10 mouse cellular contexts compared by ENCODE assay signal in genomic region chr19:47946821-47947465, GRCm38 (mm10). TPM values are rescaled to one million over a fixed set of nuclear protein-coding genes. Genes with fewer than 3 reads are reported as not detected.
A peak's percentile ranks its signal among the peaks of the same experiment; 100 is the strongest.
DNase-seq lines count a peak whose midpoint lies in the region; ATAC-seq and TF ChIP-seq lines count a peak whose summit lies in the region.
"Had no signal": no experiment of that assay in that cellular context is flagged by ENCODE, and none has a peak within 500 bp of the region (broad histone marks: within the 10 kb centered on the region; RNA-seq: fewer than 3 reads in every experiment).

No protein-coding gene starts in this region.

- H3K4me3 ChIP-seq in heart, embryonic 14.5 days (ENCODE audit: control insufficient read depth in 1 of 2, insufficient read depth in 1 of 2, low read depth in 1 of 2, low read length in 2 of 2): peak overlapping the region; percentile 2 to 27; a peak in 3 of 4 replicates
- no peak overlapping the region for H3K4me3 ChIP-seq in hindbrain, embryonic 10.5 days
- 0 out of 2 replicates have a peak overlapping the region, but pooled peaks have one; percentile 5 for H3K4me3 ChIP-seq in midbrain, embryonic 13.5 days (replicated peaks)
- H3K4me3 ChIP-seq: liver, embryonic 13.5 days had no signal

- no peaks in the 10 kb centered on the region for H3K9me3 ChIP-seq in heart, embryonic 14.5 days (ENCODE audit: control insufficient read depth, low read length)
- no peaks in the 10 kb centered on the region for H3K9me3 ChIP-seq in hindbrain, embryonic 10.5 days
- no peaks in the 10 kb centered on the region for H3K9me3 ChIP-seq in midbrain, embryonic 13.5 days
- H3K9me3 ChIP-seq: liver, embryonic 13.5 days had no signal

- TF ChIP-seq POLR2A in brain, embryonic 14.5 days (IDR thresholded peaks at IDR 0.05; ENCODE audit: borderline replicate concordance, extremely low read depth, insufficient read depth, insufficient read length, poor library complexity, severe bottlenecking): no peak

- intact Hi-C loops in heart, postnatal 36 days (cut with DNase I): no loop called here

- no peaks in the 10 kb centered on the region for H3K27me3 ChIP-seq in heart, embryonic 14.5 days (ENCODE audit: control insufficient read depth, insufficient read depth, low read length)
- no peaks in the 10 kb centered on the region for H3K27me3 ChIP-seq in hindbrain, embryonic 10.5 days (ENCODE audit: insufficient read depth, poor library complexity, severe bottlenecking)
- no peaks in the 10 kb centered on the region for H3K27me3 ChIP-seq in midbrain, embryonic 13.5 days

- TF ChIP-seq CTCF in brain, embryonic 14.5 days (IDR thresholded peaks at IDR 0.05; ENCODE audit: borderline replicate concordance, extremely low read depth, insufficient read depth, insufficient read length): no peak

- peak overlapping the region; percentile 46 for H3K9ac ChIP-seq in heart, embryonic 14.5 days (ENCODE audit: low read length)
- H3K9ac ChIP-seq in midbrain, embryonic 13.5 days (replicated peaks): 0 out of 2 replicates have a peak overlapping the region, but pooled peaks have one; percentile 23
- H3K9ac ChIP-seq: liver, embryonic 13.5 days had no signal

- ATAC-seq in heart, embryonic 14.5 days (ENCODE audit: insufficient number of reproducible peaks, insufficient read depth, low FRiP score, low read depth): no peak
- ATAC-seq in midbrain, embryonic 13.5 days: peak; percentile 78; the same call in 1 of the 2 replicates

- no peak for DNase-seq in heart, postnatal 36 days
- DNase-seq in brain, embryonic 14.5 days (ENCODE audit: low read depth): peak; percentile 69
- DNase-seq in hindbrain, embryonic 10.5 days (ENCODE audit: low spot score): peak; percentile 20
- no peak for DNase-seq in thymus, adult 18-20 months
- DNase-seq in urinary bladder, postnatal 14 days (ENCODE audit: low spot score): no peak
- DNase-seq in adrenal gland, adult (ENCODE audit: inconsistent age in 2 of 2, low spot score in 1 of 2): no peak
- DNase-seq: kidney, adult 11 months; liver, embryonic 13.5 days had no signal

- peaks cover 0 to 2% of the 10 kb centered on the region in 2 experiments; a peak in 1 of 4 replicates for H3K4me1 ChIP-seq in heart, embryonic 14.5 days (ENCODE audit: control insufficient read depth in 2 of 2, insufficient read depth in 2 of 2, low read length in 2 of 2)
- H3K4me1 ChIP-seq in hindbrain, embryonic 10.5 days (replicated peaks): peaks cover 9% of the 10 kb centered on the region
- H3K4me1 ChIP-seq in midbrain, embryonic 13.5 days (replicated peaks): peaks cover 11% of the 10 kb centered on the region
- H3K4me1 ChIP-seq: liver, embryonic 13.5 days had no signal

- no peaks in the 10 kb centered on the region for H3K36me3 ChIP-seq in heart, embryonic 14.5 days (ENCODE audit: control insufficient read depth, insufficient read depth, low read length)
- H3K36me3 ChIP-seq in hindbrain, embryonic 10.5 days: no peaks in the 10 kb centered on the region
- no peaks in the 10 kb centered on the region for H3K36me3 ChIP-seq in midbrain, embryonic 13.5 days
- H3K36me3 ChIP-seq: liver, embryonic 13.5 days had no signal

- H3K4me2 ChIP-seq in heart, embryonic 14.5 days (ENCODE audit: low read length): peak overlapping the region; percentile 60
- H3K4me2 ChIP-seq in midbrain, embryonic 13.5 days (replicated peaks): peak overlapping the region; percentile 37
- H3K4me2 ChIP-seq: liver, embryonic 13.5 days had no signal

- 34% methylated on average over 23 of the region's 23 CpGs for WGBS in heart, embryonic 14.5 days
- WGBS in hindbrain, embryonic 10.5 days: 53% methylated on average over 23 of the region's 23 CpGs
- WGBS in midbrain, embryonic 13.5 days: 38% methylated on average over 23 of the region's 23 CpGs

- H3K27ac ChIP-seq in heart, embryonic 14.5 days (replicated peaks in 1 of 2; ENCODE audit: control insufficient read depth in 1 of 2, insufficient read depth in 1 of 2, low read depth in 2 of 2, low read length in 2 of 2): no peak overlapping the region
- no peak overlapping the region for H3K27ac ChIP-seq in hindbrain, embryonic 10.5 days
- no peak overlapping the region for H3K27ac ChIP-seq in midbrain, embryonic 13.5 days
- H3K27ac ChIP-seq: liver, embryonic 13.5 days had no signal

RNA-seq across cellular contexts. Expression of gene Cfap58, which starts 9.5 kb away (rescaled TPM):
- polyA plus RNA-seq in heart, embryonic 14.5 days (2014; fragmentation: Nextera tagmentation; extraction: Ambion mirVana): 0.08 and 0.12 TPM in 2 replicates
- total RNA-seq in heart, postnatal 36 days (2021): 1 to 10 TPM; 2.1 to 2.2 TPM
- 0.15 and 0.62 TPM in 2 replicates for polyA plus RNA-seq in brain, embryonic 14.5 days (2012; rRNA removed)
- polyA plus RNA-seq in hindbrain, embryonic 10.5 days (2016; fragmentation: Nextera tagmentation; extraction: Ambion mirVana): 0.41 TPM in 1 of 2 replicates, not detected in the other
- 0.32 and 0.48 TPM in 2 replicates for polyA plus RNA-seq in midbrain, embryonic 13.5 days (2015; fragmentation: Nextera tagmentation; extraction: Ambion mirVana)
- polyA plus RNA-seq: liver, embryonic 13.5 days had no signal

RNA-seq across cellular contexts. Expression of gene Itprip, which starts 27.8 kb away (rescaled TPM):
- polyA plus RNA-seq in heart, embryonic 14.5 days (2014; fragmentation: Nextera tagmentation; extraction: Ambion mirVana): 15.8 and 16.4 TPM in 2 replicates
- total RNA-seq in heart, postnatal 36 days (2021): 10 to 100 TPM in 1 of 2 experiments, 1 to 10 TPM in 1; 9.9 to 15.1 TPM
- 6.1 and 6.2 TPM in 2 replicates for polyA plus RNA-seq in brain, embryonic 14.5 days (2012; rRNA removed)
- 20.7 and 21.9 TPM in 2 replicates for polyA plus RNA-seq in hindbrain, embryonic 10.5 days (2016; fragmentation: Nextera tagmentation; extraction: Ambion mirVana)
- 8.5 and 9.2 TPM in 2 replicates for polyA plus RNA-seq in midbrain, embryonic 13.5 days (2015; fragmentation: Nextera tagmentation; extraction: Ambion mirVana)

RNA-seq across cellular contexts. Expression of gene Cfap43, which starts 27.9 kb away (rescaled TPM):
- polyA plus RNA-seq in heart, embryonic 14.5 days (2014; fragmentation: Nextera tagmentation; extraction: Ambion mirVana): 0.16 TPM in 2 replicates
- total RNA-seq in heart, postnatal 36 days (2021): not detected
- polyA plus RNA-seq in brain, embryonic 14.5 days (2012; rRNA removed): 1.00 and 2.6 TPM in 2 replicates
- polyA plus RNA-seq in hindbrain, embryonic 10.5 days (2016; fragmentation: Nextera tagmentation; extraction: Ambion mirVana): 0.07 and 1.0 TPM in 2 replicates
- 0.24 and 0.36 TPM in 2 replicates for polyA plus RNA-seq in midbrain, embryonic 13.5 days (2015; fragmentation: Nextera tagmentation; extraction: Ambion mirVana)

Comparison
In these comparisons a context has a peak if more than half of its experiments do, and no peak if none do; other contexts are left out.
1. DNase-seq: peak in brain, embryonic 14.5 days (single experiment) and hindbrain, embryonic 10.5 days (single experiment); none in heart, postnatal 36 days (0 of 2), thymus, adult 18-20 months (0 of 2), urinary bladder, postnatal 14 days (single experiment) and adrenal gland, adult (0 of 2).